ENCODE assay signal across 18 mouse cellular contexts in the genomic region with DNA sequence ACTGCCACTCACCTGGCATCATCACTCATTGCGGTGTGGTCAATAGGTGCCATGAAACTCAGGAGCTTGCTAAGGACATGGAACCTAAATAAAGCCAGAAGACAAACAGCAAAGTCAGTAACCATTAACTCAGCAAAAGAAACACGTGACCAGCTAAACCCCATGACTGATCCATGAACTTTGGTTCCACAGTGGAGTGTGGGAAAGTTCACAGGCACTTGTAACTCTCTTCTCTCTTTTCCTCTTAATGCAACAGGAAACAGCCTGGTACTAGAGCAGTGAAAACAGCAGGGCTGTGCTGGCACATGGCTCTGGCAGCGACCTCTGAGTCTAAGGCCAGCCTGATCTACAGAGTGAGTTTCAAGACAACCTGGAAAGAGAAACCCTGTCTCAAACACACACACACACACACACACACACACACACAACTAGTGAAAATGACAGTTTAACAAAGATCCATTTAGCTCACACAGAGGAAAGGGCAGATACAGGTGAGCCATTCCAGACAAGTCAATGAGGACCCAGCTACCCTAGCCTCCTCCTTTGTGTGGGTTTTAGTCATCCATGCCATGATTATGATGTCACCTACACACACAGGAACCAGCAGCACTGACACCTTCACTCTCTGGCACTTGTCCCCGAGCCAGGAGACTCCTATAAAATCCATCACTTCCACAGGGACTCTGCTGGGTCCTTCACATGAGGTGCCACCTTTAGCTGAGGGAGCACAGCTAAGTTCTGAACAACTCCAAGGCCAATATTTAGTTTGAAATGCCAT.
A peak's percentile ranks its signal among the peaks of the same experiment; 100 is the strongest.
DNase-seq lines count a peak whose midpoint lies in the region; ATAC-seq and TF ChIP-seq lines count a peak whose summit lies in the region.
"Had no signal": no experiment of that assay in that cellular context is flagged by ENCODE, and none has a peak within 500 bp of the region (broad histone marks: within the 10 kb centered on the region; RNA-seq: fewer than 3 reads in every experiment).

No protein-coding gene starts in this region.

- 22% methylated on average over 4 of the region's 4 CpGs for WGBS in liver, adult 2 months
- WGBS in liver, embryonic 12.5 days (ENCODE audit: insufficient replicate concordance) = 78% methylated on average over 4 of the region's 4 CpGs
- WGBS in midbrain, embryonic 11.5 days = 94% methylated on average over 4 of the region's 4 CpGs

- peak; percentile 100 for DNase-seq in liver, adult 2 months (ENCODE audit: extremely low read depth, low read depth, low spot score)
- DNase-seq in liver = no peak
- peak; percentile 87 for DNase-seq in kidney, adult 9 months
- peak; percentile 82 for DNase-seq in yolk sac, embryonic 10.5 days (ENCODE audit: low spot score)
- no peak for DNase-seq in neural tube, embryonic 10.5 days (ENCODE audit: extremely low spot score, low spot score)
- no peak for DNase-seq in midbrain, embryonic 11.5 days (ENCODE audit: low spot score, missing footprints)
- DNase-seq in gastrocnemius, postnatal 10 days = no peak
- DNase-seq: adrenal gland, postnatal 25 days; B cell, adult 2 months; cerebellum, adult 11 months; cerebellum, postnatal 36 days; heart, postnatal 14 days; right cerebral cortex, postnatal 4 days had no signal

- no peaks in the 10 kb centered on the region for H3K27me3 ChIP-seq in liver, adult 2 months (ENCODE audit: control insufficient read depth, insufficient read depth, low read length)
- no peaks in the 10 kb centered on the region for H3K27me3 ChIP-seq in liver, embryonic 12.5 days (replicated peaks)
- no peaks in the 10 kb centered on the region for H3K27me3 ChIP-seq in midbrain, embryonic 11.5 days (ENCODE audit: control insufficient read depth, insufficient read depth, low read length)
- H3K27me3 ChIP-seq: embryonic facial prominence, embryonic 12.5 days had no signal

- no peak for TF ChIP-seq POLR2A in liver, adult 2 months (IDR thresholded peaks at IDR 0.05; ENCODE audit: extremely low read depth, insufficient read depth, low read length)

- H3K79me2 ChIP-seq in liver, adult 2 months (ENCODE audit: control insufficient read depth, insufficient read depth, low read length) = no peaks in the 10 kb centered on the region

- peaks cover 4% of the 10 kb centered on the region; the same call in 1 of the 2 replicates for H3K36me3 ChIP-seq in liver, adult 2 months (ENCODE audit: control insufficient read depth, insufficient read depth, low read length)
- peaks cover 75% of the 10 kb centered on the region for H3K36me3 ChIP-seq in liver, embryonic 12.5 days
- no peaks in the 10 kb centered on the region for H3K36me3 ChIP-seq in midbrain, embryonic 11.5 days (ENCODE audit: control insufficient read depth, insufficient read depth, low read length)

- no peak overlapping the region for H3K4me2 ChIP-seq in liver, embryonic 12.5 days
- no peak overlapping the region for H3K4me2 ChIP-seq in midbrain, embryonic 11.5 days
- H3K4me2 ChIP-seq: embryonic facial prominence, embryonic 12.5 days had no signal

- no peak overlapping the region for H3K4me3 ChIP-seq in liver, adult 2 months (ENCODE audit: insufficient read depth, low read depth, low read length)
- no peak overlapping the region for H3K4me3 ChIP-seq in liver, embryonic 12.5 days
- no peak overlapping the region for H3K4me3 ChIP-seq in midbrain, embryonic 11.5 days (ENCODE audit: low read depth, low read length)
- H3K4me3 ChIP-seq: embryonic facial prominence, embryonic 12.5 days; forebrain, embryonic 10.5 days; limb, embryonic 10.5 days had no signal

- H3K9ac ChIP-seq in liver, adult 2 months (ENCODE audit: low read depth, low read length) = peak overlapping the region; percentile 15; the same call in 1 of the 2 replicates
- no peak overlapping the region for H3K9ac ChIP-seq in liver, embryonic 12.5 days
- no peak overlapping the region for H3K9ac ChIP-seq in midbrain, embryonic 11.5 days (ENCODE audit: low read length)
- H3K9ac ChIP-seq: embryonic facial prominence, embryonic 12.5 days had no signal

- H3K4me1 ChIP-seq in liver, adult 2 months (ENCODE audit: control insufficient read depth, insufficient read depth, low read length) = peaks cover 14% of the 10 kb centered on the region
- H3K4me1 ChIP-seq in liver, embryonic 12.5 days = no peaks in the 10 kb centered on the region
- no peaks in the 10 kb centered on the region for H3K4me1 ChIP-seq in midbrain, embryonic 11.5 days (ENCODE audit: control insufficient read depth, insufficient read depth, low read length)
- H3K4me1 ChIP-seq: embryonic facial prominence, embryonic 12.5 days; forebrain, embryonic 10.5 days; limb, embryonic 10.5 days had no signal

- no peaks in the 10 kb centered on the region for H3K9me3 ChIP-seq in liver, embryonic 12.5 days (replicated peaks)
- no peaks in the 10 kb centered on the region for H3K9me3 ChIP-seq in midbrain, embryonic 11.5 days (ENCODE audit: control insufficient read depth, low read length)
- H3K9me3 ChIP-seq: embryonic facial prominence, embryonic 12.5 days; forebrain, embryonic 10.5 days; limb, embryonic 10.5 days had no signal

- peak; percentile 65 for ATAC-seq in liver, embryonic 12.5 days
- no peak for ATAC-seq in midbrain, embryonic 11.5 days (ENCODE audit: low FRiP score)
- ATAC-seq: hindbrain, postnatal 0 days had no signal

- no peak for TF ChIP-seq CTCF in liver, adult 2 months (IDR thresholded peaks at IDR 0.05; ENCODE audit: low read depth, low read length)

- H3K27ac ChIP-seq in liver, adult 2 months (replicated peaks; ENCODE audit: insufficient read depth, low read depth, low read length) = peak overlapping the region; percentile 89
- peak overlapping the region; percentile 66 for H3K27ac ChIP-seq in liver, embryonic 12.5 days
- no peak overlapping the region for H3K27ac ChIP-seq in midbrain, embryonic 11.5 days (ENCODE audit: low read depth, low read length)
- H3K27ac ChIP-seq: embryonic facial prominence, embryonic 12.5 days; forebrain, embryonic 10.5 days; hindbrain, postnatal 0 days; limb, embryonic 10.5 days had no signal

Comparison
In these comparisons a context has a peak if more than half of its experiments do, and no peak if none do; other contexts are left out.
1. DNase-seq: peak in liver, adult 2 months (single experiment), kidney, adult 9 months (single experiment) and yolk sac, embryonic 10.5 days (single experiment); none in liver (single experiment), neural tube, embryonic 10.5 days (single experiment), midbrain, embryonic 11.5 days (single experiment) and gastrocnemius, postnatal 10 days (single experiment).